In the genomic region with DNA sequence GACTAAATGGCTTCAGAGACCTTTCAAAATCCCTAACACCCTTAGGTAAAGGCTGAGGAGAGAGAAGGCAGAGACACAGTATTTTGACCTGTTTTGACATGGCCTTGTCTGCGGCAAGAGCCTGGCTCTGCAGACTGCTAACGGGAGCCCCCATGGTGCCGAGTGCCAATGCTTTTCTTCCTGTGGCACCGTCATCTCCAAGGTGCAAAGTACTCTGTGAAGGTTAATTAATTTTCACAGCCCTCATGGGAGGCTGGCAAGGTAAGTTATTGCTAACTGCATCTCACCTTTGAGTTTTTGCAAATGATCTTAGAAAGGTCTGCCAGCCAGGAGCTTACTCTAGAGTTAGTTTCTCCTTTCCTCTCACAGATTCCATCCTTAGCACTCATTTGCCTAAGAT, we compare ENCODE assay signal across 21 mouse cellular contexts. TPM values are rescaled to one million over a fixed set of nuclear protein-coding genes. Genes with fewer than 3 reads are reported as not detected.
DNase-seq lines count a peak whose midpoint lies in the region; ATAC-seq lines count a peak whose summit lies in the region.
"Had no signal": no experiment of that assay in that cellular context is flagged by ENCODE, and none has a peak within 500 bp of the region (broad histone marks: within the 10 kb centered on the region; RNA-seq: fewer than 3 reads in every experiment).

No protein-coding gene starts in this region.

- no peak for ATAC-seq in kidney, embryonic 14.5 days (ENCODE audit: low FRiP score, low TSS enrichment)
- ATAC-seq in kidney, embryonic 15.5 days (replicated peaks; ENCODE audit: low FRiP score), result no peak
- ATAC-seq: forebrain, embryonic 13.5 days; forebrain, embryonic 15.5 days had no signal

- H3K9ac ChIP-seq in kidney, embryonic 14.5 days (ENCODE audit: low read depth, low read length), result no peak overlapping the region
- H3K9ac ChIP-seq in kidney, embryonic 15.5 days, result no peak overlapping the region
- H3K9ac ChIP-seq: embryonic facial prominence, embryonic 12.5 days; forebrain, embryonic 13.5 days; forebrain, embryonic 15.5 days had no signal

- no peaks in the 10 kb centered on the region for H3K36me3 ChIP-seq in kidney, embryonic 14.5 days (ENCODE audit: control insufficient read depth, insufficient read depth, low read length)
- no peaks in the 10 kb centered on the region for H3K36me3 ChIP-seq in kidney, embryonic 15.5 days
- H3K36me3 ChIP-seq: embryonic facial prominence, embryonic 10.5 days; embryonic facial prominence, embryonic 12.5 days; forebrain, embryonic 15.5 days had no signal

- DNase-seq in kidney, adult 18-20 months, result peak; percentile 34
- peak; percentile 43 to 51 for DNase-seq in kidney, adult 8-10 months
- DNase-seq in kidney, postnatal 14 days, result peak; percentile 21
- peak; percentile 11 to 59 for DNase-seq in kidney, postnatal 25 days
- no peak for DNase-seq in cerebellum, postnatal 4 days (ENCODE audit: low spot score in 2 of 2)
- DNase-seq in left cerebral cortex, adult 11 months (ENCODE audit: low spot score), result no peak
- DNase-seq: adrenal gland, adult 2 months; adrenal gland, postnatal 10 days; adrenal gland, postnatal 25 days; cerebellum, adult 11 months; cerebellum, adult 18-20 months; cerebellum, adult 8-10 months; cerebellum, adult 9-11 months; cerebellum, postnatal 14 days; cerebellum, postnatal 36 days had no signal

- 67% methylated on average over 4 of the region's 4 CpGs for WGBS in kidney, embryonic 14.5 days
- WGBS in kidney, embryonic 15.5 days, result 70% methylated on average over 4 of the region's 4 CpGs

- no peak overlapping the region for H3K27ac ChIP-seq in kidney, embryonic 14.5 days (ENCODE audit: low read depth, low read length)
- no peak overlapping the region for H3K27ac ChIP-seq in kidney, embryonic 15.5 days
- H3K27ac ChIP-seq: embryonic facial prominence, embryonic 10.5 days; embryonic facial prominence, embryonic 12.5 days; forebrain, embryonic 13.5 days; forebrain, embryonic 15.5 days had no signal

- H3K4me2 ChIP-seq in kidney, embryonic 14.5 days (replicated peaks; ENCODE audit: low read depth, low read length), result no peak overlapping the region
- no peak overlapping the region for H3K4me2 ChIP-seq in kidney, embryonic 15.5 days
- H3K4me2 ChIP-seq: embryonic facial prominence, embryonic 12.5 days; forebrain, embryonic 13.5 days; forebrain, embryonic 15.5 days had no signal

- H3K4me3 ChIP-seq in kidney, embryonic 14.5 days (ENCODE audit: low read length), result no peak overlapping the region
- no peak overlapping the region for H3K4me3 ChIP-seq in kidney, embryonic 15.5 days (replicated peaks)
- H3K4me3 ChIP-seq: embryonic facial prominence, embryonic 10.5 days; embryonic facial prominence, embryonic 12.5 days; forebrain, embryonic 13.5 days; forebrain, embryonic 15.5 days had no signal

- no peaks in the 10 kb centered on the region for H3K27me3 ChIP-seq in kidney, embryonic 14.5 days (ENCODE audit: control insufficient read depth, insufficient read depth, low read length)
- H3K27me3 ChIP-seq in kidney, embryonic 15.5 days, result no peaks in the 10 kb centered on the region
- H3K27me3 ChIP-seq: embryonic facial prominence, embryonic 12.5 days; forebrain, embryonic 13.5 days; forebrain, embryonic 15.5 days had no signal

- no peaks in the 10 kb centered on the region for H3K9me3 ChIP-seq in kidney, embryonic 14.5 days (ENCODE audit: control insufficient read depth, low read length)
- H3K9me3 ChIP-seq in kidney, embryonic 15.5 days (replicated peaks), result no peaks in the 10 kb centered on the region
- H3K9me3 ChIP-seq: embryonic facial prominence, embryonic 12.5 days; forebrain, embryonic 13.5 days; forebrain, embryonic 15.5 days had no signal

- H3K4me1 ChIP-seq in kidney, embryonic 14.5 days (ENCODE audit: control insufficient read depth, insufficient read depth, low read length), result peaks cover 4% of the 10 kb centered on the region; the same call in 1 of the 2 replicates
- peaks cover 9% of the 10 kb centered on the region for H3K4me1 ChIP-seq in kidney, embryonic 15.5 days
- H3K4me1 ChIP-seq: embryonic facial prominence, embryonic 12.5 days had no signal

RNA-seq across cellular contexts. Expression of gene Cracr2a, which starts 57.5 kb away (rescaled TPM):
- 1.1 and 1.5 TPM in 2 replicates for polyA plus RNA-seq in kidney, embryonic 14.5 days (2014; fragmentation: Nextera tagmentation; extraction: Ambion mirVana)
- polyA plus RNA-seq in kidney, embryonic 15.5 days (2015; fragmentation: Nextera tagmentation; extraction: Ambion mirVana), result 1.8 and 1.9 TPM in 2 replicates

Comparison
In these comparisons a context has a peak if more than half of its experiments do, and no peak if none do; other contexts are left out.
1. DNase-seq: peak in kidney, adult 18-20 months (single experiment), kidney, adult 8-10 months (2 of 2), kidney, postnatal 14 days (single experiment) and kidney, postnatal 25 days (2 of 2); none in cerebellum, postnatal 4 days (0 of 2) and left cerebral cortex, adult 11 months (single experiment).